Mouse (Mus musculus) layer of hippocampus, postnatal 10 days (tissue): ENCODE measurements around the gene Nr2c1. TPM values are rescaled to one million over a fixed set of nuclear protein-coding genes. Genes with fewer than 3 reads are reported as not detected.
A peak's percentile ranks its signal among the peaks of the same experiment; 100 is the strongest.

ENCODE experiments used
- DNase-seq, 2 experiments: peaks; one replicate each; pipeline ENCODE4 v3.0.0; 2021; ENCODE audit warnings: low spot score in 2 of 2
- long read RNA-seq: library from polyadenylated mRNA; stranded (forward); transcript quantifications from one replicate; pipeline ENCODE4 v2.0.0, GENCODE M21; 2023
- total RNA-seq, 2 experiments: library from RNA; stranded (reverse); gene quantifications; 2 replicates each; pipeline ENCODE4 v1.2.3; 2021

Gene Nr2c1
- 1 to 10 TPM; 7.3 to 7.8 TPM for total RNA-seq
- long read RNA-seq, partial matches to known transcripts: 0 of 4 reads
- long read RNA-seq, other reads (novel, unspliced or antisense): 1 of 4 reads

GRCm38 (mm10) chr10:94147756-94148531 lies at the start of gene Nr2c1:
TSS of gene Nr2c1 (plus strand) at chr10:94148023.
- DNase-seq: peak; percentile 89 to 93

- DNase-seq: no peak
Observed at GRCm38 (mm10) chr10:94098100-94098499, 49.7 kb upstream of the Nr2c1 start.

GRCm38 (mm10) chr10:94105498-94105897 lies 42.3 kb upstream of the Nr2c1 start:
- DNase-seq: no peak

- no peak for DNase-seq
Observed at GRCm38 (mm10) chr10:94107168-94107567, 40.7 kb upstream of the Nr2c1 start.

GRCm38 (mm10) chr10:94107607-94108006 lies 40.2 kb upstream of the Nr2c1 start:
- DNase-seq: no peak

GRCm38 (mm10) chr10:94108791-94109190 lies 39.0 kb upstream of the Nr2c1 start:
- no peak for DNase-seq

- DNase-seq: no peak
Observed at GRCm38 (mm10) chr10:94110834-94111754, 36.7 kb upstream of the Nr2c1 start.

- DNase-seq: no peak
Observed at GRCm38 (mm10) chr10:94112207-94112606, 35.6 kb upstream of the Nr2c1 start.

- peak; percentile 86 to 88 for DNase-seq
Observed at GRCm38 (mm10) chr10:94115893-94116599, 31.8 kb upstream of the Nr2c1 start.

GRCm38 (mm10) chr10:94116781-94117340 lies 31.0 kb upstream of the Nr2c1 start:
- DNase-seq: no peak

- no peak for DNase-seq
Observed at GRCm38 (mm10) chr10:94117916-94118315, 29.9 kb upstream of the Nr2c1 start.

- DNase-seq: no peak
Observed at GRCm38 (mm10) chr10:94118993-94119392, 28.8 kb upstream of the Nr2c1 start.

GRCm38 (mm10) chr10:94120676-94121075 lies 27.1 kb upstream of the Nr2c1 start:
- no peak for DNase-seq

- DNase-seq: no peak
Observed at GRCm38 (mm10) chr10:94122595-94122994, 25.2 kb upstream of the Nr2c1 start.

- DNase-seq: no peak
Observed at GRCm38 (mm10) chr10:94123581-94123980, 24.2 kb upstream of the Nr2c1 start.

- DNase-seq: no peak
Observed at GRCm38 (mm10) chr10:94124376-94124775, 23.4 kb upstream of the Nr2c1 start.

GRCm38 (mm10) chr10:94129680-94130119 lies 18.1 kb upstream of the Nr2c1 start:
- DNase-seq: peak; percentile 70 to 74

GRCm38 (mm10) chr10:94133081-94133480 lies 14.7 kb upstream of the Nr2c1 start:
- DNase-seq: no peak

GRCm38 (mm10) chr10:94133674-94134073 lies 14.1 kb upstream of the Nr2c1 start:
- DNase-seq: no peak

GRCm38 (mm10) chr10:94134535-94135390 lies 13.1 kb upstream of the Nr2c1 start:
- DNase-seq: no peak
